Mouse (Mus musculus) hindbrain, postnatal 0 days (tissue): Measurements from ENCODE around the gene Prss50. TPM values are rescaled to one million over a fixed set of nuclear protein-coding genes. Genes with fewer than 3 reads are reported as not detected.
"Not testable (repeated sequence)": the region's sequence is repeated elsewhere in the genome, so short reads cannot be mapped to it uniquely, and the experiment has no call there.

ENCODE experiments used
- ATAC-seq: fragments of 200-750 bp; cut with Nextera tagmentation; 2 replicates; pipeline ENCODE4 v1.8.0; 2017; ENCODE audit warnings: mild to moderate bottlenecking, moderate TSS enrichment, moderate library complexity
- DNase-seq: peaks from one replicate; pipeline ENCODE4 v3.0.0-alpha.2; 2015; ENCODE audit warnings: low spot score
- H3K27ac ChIP-seq: fragments of 300-500 bp; sonication (generic); 2 replicates; pipeline ENCODE4 v1.5.1; 2014; ENCODE audit warnings: mild to moderate bottlenecking
- H3K27me3 ChIP-seq: fragments of 300-500 bp; sonication (generic); 2 replicates; pipeline ENCODE4 v1.6.1; 2014; ENCODE audit warnings: low read length, mixed read lengths; ENCODE audit not compliant: insufficient read depth
- H3K36me3 ChIP-seq: fragments of 300-500 bp; sonication (generic); 2 replicates; pipeline ENCODE4 v1.6.1; 2014; ENCODE audit warnings: low read length, mixed read lengths; ENCODE audit not compliant: insufficient read depth
- H3K4me1 ChIP-seq: fragments of 300-500 bp; sonication (generic); 2 replicates; pipeline ENCODE4 v1.6.1; 2014; ENCODE audit warnings: antibody characterized with exemption, low read length, mixed read lengths; ENCODE audit not compliant: insufficient read depth
- H3K4me2 ChIP-seq: fragments of 300-500 bp; sonication (generic); 2 replicates; pipeline ENCODE4 v1.6.1; 2014; ENCODE audit warnings: low read depth, mild to moderate bottlenecking, low read length, moderate library complexity, mixed read lengths
- H3K4me3 ChIP-seq: fragments of 300-500 bp; sonication (generic); 2 replicates; pipeline ENCODE4 v1.5.1; 2014; ENCODE audit warnings: low read length
- H3K9ac ChIP-seq: fragments of 300-500 bp; sonication (generic); replicated peaks from 2 replicates; pipeline ENCODE4 v1.6.1; 2014; ENCODE audit warnings: mild to moderate bottlenecking, low read length, moderate library complexity, mixed read lengths
- H3K9me3 ChIP-seq: fragments of 300-500 bp; sonication (generic); 2 replicates; pipeline ENCODE4 v1.6.1; 2016; ENCODE audit warnings: low read length, mixed read lengths
- CTCF ChIP-seq: IDR thresholded peaks from 2 replicates; pipeline ENCODE4 v1.5.1; 2016; ENCODE audit warnings: antibody characterized with exemption, control low read depth, low read depth
- WGBS: fragments of 180-500 bp; shearing (Covaris S2); extraction: QIAGEN DNeasy Blood & Tissue Kit; methylation state at CpG from one replicate; pipeline ENCODE4 v1.1.7; 2014; 5-methylcytosine and 5-hydroxymethylcytosine counted together
- polyA plus RNA-seq: library from polyadenylated mRNA; unstranded; fragments of >200 nt; fragmentation: Nextera tagmentation; extraction: Ambion mirVana; gene quantifications from 2 replicates; pipeline ENCODE4 v1.2.1, GENCODE M21; 2015
- total RNA-seq: library from RNA; depleted of rRNA; stranded (reverse); fragments of >200 nt; gene quantifications from 2 replicates; pipeline ENCODE4 v1.2.3, GENCODE M21; 2014; rRNA removed

Prss50 gene
- total RNA-seq (1.2 TPM in 2 replicates), polyA plus RNA-seq (1.4 and 1.7 TPM in 2 replicates)

GRCm38 (mm10) chr9:110857781-110858472 is at the start of gene Prss50:
Gene Prss50 (plus strand): TSS chr9:110857967.
- Histone ChIP-seq H3K27ac (no peak within 1 kb of the TSS), H3K9ac (no peak within 1 kb of the TSS; the same call in 1 of the 2 replicates), H3K4me1 (no peaks in the 10 kb centered on the region), H3K4me3 (peak within 1 kb of the TSS; percentile 24), H3K9me3 (no peaks in the 10 kb centered on the region), H3K4me2 (peak within 1 kb of the TSS; percentile 52), H3K27me3 (no peaks in the 10 kb centered on the region), H3K36me3 (no peaks in the 10 kb centered on the region)
- ATAC-seq (0 out of 2 replicates have a peak, but pooled peaks have one; percentile 18), DNase-seq (peak; percentile 52)
- TF ChIP-seq CTCF: peak; percentile 61
- 10% methylated on average over 43 of the region's 50 CpGs for WGBS

GRCm38 (mm10) chr9:110810051-110810450 is 47.7 kb upstream of the Prss50 start:
- no peak for DNase-seq
- H3K4me2 ChIP-seq: no peak overlapping the region
- 94% methylated on average over 4 of the region's 4 CpGs for WGBS
- no peak for TF ChIP-seq CTCF
- no peak for ATAC-seq
- H3K9me3 ChIP-seq: no peaks in the 10 kb centered on the region
- no peaks in the 10 kb centered on the region for H3K27me3 ChIP-seq
- H3K4me1 ChIP-seq: no peaks in the 10 kb centered on the region
- H3K4me3 ChIP-seq: no peak overlapping the region
- H3K36me3 ChIP-seq: no peaks in the 10 kb centered on the region
- no peak overlapping the region for H3K9ac ChIP-seq
- no peak overlapping the region for H3K27ac ChIP-seq

- Histone ChIP-seq H3K27ac (no peak within 1 kb of the TSS), H3K9ac (no peak within 1 kb of the TSS), H3K9me3 (no peaks in the 10 kb centered on the region), H3K36me3 (no peaks in the 10 kb centered on the region), H3K4me3 (no peak within 1 kb of the TSS), H3K4me2 (no peak within 1 kb of the TSS), H3K4me1 (no peaks in the 10 kb centered on the region), H3K27me3 (no peaks in the 10 kb centered on the region)
- TF ChIP-seq CTCF: no peak
- no peak for DNase-seq
- 65% methylated on average over 18 of the region's 18 CpGs for WGBS
- ATAC-seq: no peak
These were observed 44.0 kb upstream of the Prss50 start, which contains the start of gene Prss44 for GRCm38 (mm10) chr9:110813789-110814188. Gene Prss44 (plus strand): TSS chr9:110813994.

GRCm38 (mm10) chr9:110820546-110820945 is 37.2 kb upstream of the Prss50 start:
- not testable (repeated sequence) for H3K9me3 ChIP-seq, H3K36me3 ChIP-seq, ATAC-seq

GRCm38 (mm10) chr9:110821436-110821835 is 36.3 kb upstream of the Prss50 start:
- no peaks in the 10 kb centered on the region for H3K4me1 ChIP-seq
- H3K9me3 ChIP-seq: no peaks in the 10 kb centered on the region
- TF ChIP-seq CTCF: no peak
- no peak overlapping the region for H3K4me2 ChIP-seq
- H3K9ac ChIP-seq: no peak overlapping the region
- H3K4me3 ChIP-seq: no peak overlapping the region
- H3K36me3 ChIP-seq: no peaks in the 10 kb centered on the region
- no peak for ATAC-seq
- DNase-seq: no peak
- no peak overlapping the region for H3K27ac ChIP-seq
- no peaks in the 10 kb centered on the region for H3K27me3 ChIP-seq
- 85% methylated on average over 7 of the region's 7 CpGs for WGBS

More at GRCm38 (mm10) chr9:110820546-110820945, 37.2 kb upstream of the Prss50 start:
- H3K4me3 ChIP-seq, H3K27me3 ChIP-seq, H3K9ac ChIP-seq, DNase-seq, H3K4me2 ChIP-seq, H3K4me1 ChIP-seq, H3K27ac ChIP-seq: not testable (repeated sequence)

- no peak for TF ChIP-seq CTCF
- no peak for ATAC-seq
- DNase-seq: peak; percentile 25
- no peak overlapping the region for H3K27ac ChIP-seq
- H3K27me3 ChIP-seq: no peaks in the 10 kb centered on the region
- 56% methylated on average over 4 of the region's 4 CpGs for WGBS
- H3K9ac ChIP-seq: no peak overlapping the region
- H3K4me1 ChIP-seq: no peaks in the 10 kb centered on the region
- no peaks in the 10 kb centered on the region for H3K9me3 ChIP-seq
- H3K36me3 ChIP-seq: no peaks in the 10 kb centered on the region
- no peak overlapping the region for H3K4me2 ChIP-seq
- H3K4me3 ChIP-seq: no peak overlapping the region
These were observed 32.3 kb upstream of the Prss50 start for GRCm38 (mm10) chr9:110825426-110825825.

GRCm38 (mm10) chr9:110825832-110826231 is 31.9 kb upstream of the Prss50 start:
- Histone ChIP-seq H3K4me2 (no peak overlapping the region), H3K9me3 (no peaks in the 10 kb centered on the region), H3K27ac (no peak overlapping the region), H3K4me1 (no peaks in the 10 kb centered on the region), H3K27me3 (no peaks in the 10 kb centered on the region), H3K4me3 (no peak overlapping the region), H3K9ac (no peak overlapping the region), H3K36me3 (no peaks in the 10 kb centered on the region)
- TF ChIP-seq CTCF: no peak
- 45% methylated on average over 7 of the region's 7 CpGs for WGBS
- no peak for DNase-seq
- no peak for ATAC-seq
